Mouse (Mus musculus) v-Abl transformed pro-B cells (cell line): ENCODE results near the gene Hoxc12.

ENCODE experiments used
- in situ Hi-C, 2 experiments: fragments of 400-800 bp; cut with MboI; formaldehyde crosslinking; loops; one replicate each; pipeline ENCODE4 v1.15.1; 2025; ENCODE audit not compliant: unreplicated experiment in 2 of 2

The Hoxc12 gene

GRCm38 (mm10) chr15:102963671-102964640 is 27.4 kb downstream of the Hoxc12 start:
- in situ Hi-C loops = loop anchor here in 1 of 2 experiments (10.0 kb wide), 1 partner anchor 199 kb away; no protein-coding TSS in a partner anchor

GRCm38 (mm10) chr15:102965003-102965891 is 28.7 kb downstream of the Hoxc12 start:
- in situ Hi-C loops = loop anchor here in 1 of 2 experiments (10.0 kb wide), 1 partner anchor 200 kb away; no protein-coding TSS in a partner anchor

GRCm38 (mm10) chr15:102965892-102966775 is 29.6 kb downstream of the Hoxc12 start:
- in situ Hi-C loops = loop anchor here in 1 of 2 experiments (10.0 kb wide), 1 partner anchor 201 kb away; no protein-coding TSS in a partner anchor

GRCm38 (mm10) chr15:102966776-102967311 is 30.3 kb downstream of the Hoxc12 start, which contains the start of gene Hoxc10:
Gene Hoxc10 (plus strand): TSS chr15:102966796.
- in situ Hi-C loops = loop anchor here in 1 of 2 experiments (10.0 kb wide), 1 partner anchor 202 kb away; no protein-coding TSS in a partner anchor

GRCm38 (mm10) chr15:102967312-102967510 is 30.7 kb downstream of the Hoxc12 start, which contains the start of gene Hoxc5:
Gene Hoxc5 (plus strand): TSS chr15:102967443.
- in situ Hi-C loops = loop anchor here in 1 of 2 experiments (10.0 kb wide), 1 partner anchor 202 kb away; no protein-coding TSS in a partner anchor

- in situ Hi-C loops = loop anchor here in 1 of 2 experiments (10.0 kb wide), 1 partner anchor 203 kb away; no protein-coding TSS in a partner anchor
Observed at GRCm38 (mm10) chr15:102967511-102968397, 31.2 kb downstream of the Hoxc12 start.

GRCm38 (mm10) chr15:102969296-102969695 is 32.7 kb downstream of the Hoxc12 start:
- in situ Hi-C loops = loop anchor here in 1 of 2 experiments (10.0 kb wide), 1 partner anchor 204 kb away; no protein-coding TSS in a partner anchor

- in situ Hi-C loops = no loop called here
Observed at GRCm38 (mm10) chr15:102970740-102971139, 34.2 kb downstream of the Hoxc12 start.

- in situ Hi-C loops = no loop called here
Observed at GRCm38 (mm10) chr15:102972254-102972653, 35.7 kb downstream of the Hoxc12 start.

GRCm38 (mm10) chr15:102972753-102973152 is 36.2 kb downstream of the Hoxc12 start:
- in situ Hi-C loops = no loop called here

GRCm38 (mm10) chr15:102975034-102975433 is 38.5 kb downstream of the Hoxc12 start:
- in situ Hi-C loops = no loop called here

GRCm38 (mm10) chr15:102975688-102976111 is 39.1 kb downstream of the Hoxc12 start:
- in situ Hi-C loops = no loop called here

- in situ Hi-C loops = no loop called here
Observed at GRCm38 (mm10) chr15:102976171-102976570, 39.6 kb downstream of the Hoxc12 start, which contains the start of gene Hoxc9. Gene Hoxc9 (plus strand): TSS chr15:102976439.

GRCm38 (mm10) chr15:102976631-102977422 is 40.3 kb downstream of the Hoxc12 start:
- in situ Hi-C loops = no loop called here

- in situ Hi-C loops = no loop called here
Observed at GRCm38 (mm10) chr15:102977423-102977974, 40.9 kb downstream of the Hoxc12 start.

- in situ Hi-C loops = no loop called here
Observed at GRCm38 (mm10) chr15:102978615-102979515, 42.3 kb downstream of the Hoxc12 start.
